Mouse (Mus musculus) kidney, postnatal 0 days (tissue): Measurements from ENCODE around the gene Gsn. TPM values are rescaled to one million over a fixed set of nuclear protein-coding genes. Genes with fewer than 3 reads are reported as not detected.

Source experiments
- ATAC-seq: fragments of 200-750 bp; cut with Nextera tagmentation; replicated peaks from 2 replicates; pipeline ENCODE4 v1.8.0; 2017; ENCODE audit warnings: low read depth, moderate number of reproducible peaks, moderate TSS enrichment, moderate library complexity; ENCODE audit not compliant: low FRiP score
- DNase-seq: peaks from one replicate; pipeline ENCODE4 v3.0.0-alpha.2; 2016; ENCODE audit warnings: low spot score
- H3K27ac ChIP-seq: fragments of 300-500 bp; sonication (generic); 2 replicates; pipeline ENCODE4 v1.5.1; 2014; ENCODE audit warnings: mild to moderate bottlenecking
- H3K27me3 ChIP-seq: fragments of 300-500 bp; sonication (generic); 2 replicates; pipeline ENCODE4 v1.6.1; 2014; ENCODE audit warnings: low read length, mixed read lengths; ENCODE audit not compliant: insufficient read depth
- H3K36me3 ChIP-seq: fragments of 300-500 bp; sonication (generic); 2 replicates; pipeline ENCODE4 v1.6.1; 2014; ENCODE audit warnings: low read length, mixed read lengths; ENCODE audit not compliant: insufficient read depth
- H3K4me1 ChIP-seq: fragments of 300-500 bp; sonication (generic); replicated peaks from 2 replicates; pipeline ENCODE4 v1.6.1; 2014; ENCODE audit warnings: antibody characterized with exemption, low read length, mixed read lengths; ENCODE audit not compliant: insufficient read depth
- H3K4me2 ChIP-seq: fragments of 300-500 bp; sonication (generic); 2 replicates; pipeline ENCODE4 v1.6.1; 2014; ENCODE audit warnings: mild to moderate bottlenecking, low read length, moderate library complexity, mixed read lengths
- H3K4me3 ChIP-seq: fragments of 300-500 bp; sonication (generic); replicated peaks from 2 replicates; pipeline ENCODE4 v1.5.1; 2014; ENCODE audit warnings: low read depth, low read length
- H3K9ac ChIP-seq: fragments of 300-500 bp; sonication (generic); 2 replicates; pipeline ENCODE4 v1.6.1; 2014; ENCODE audit warnings: low read depth, low read length
- H3K9me3 ChIP-seq: fragments of 300-500 bp; sonication (generic); replicated peaks from 2 replicates; pipeline ENCODE4 v1.6.1; 2016; ENCODE audit warnings: low read length, inconsistent platforms, mixed read lengths
- CTCF ChIP-seq: IDR thresholded peaks from 2 replicates; pipeline ENCODE4 v1.5.1; 2016; ENCODE audit warnings: antibody characterized with exemption, low read depth, mild to moderate bottlenecking, moderate library complexity
- WGBS: fragments of 180-500 bp; shearing (Covaris S2); extraction: QIAGEN DNeasy Blood & Tissue Kit; methylation state at CpG from one replicate; pipeline ENCODE4 v1.1.7; 2014; 5-methylcytosine and 5-hydroxymethylcytosine counted together
- polyA plus RNA-seq: library from polyadenylated mRNA; unstranded; fragments of >200 nt; fragmentation: Nextera tagmentation; extraction: Ambion mirVana; gene quantifications from 2 replicates; pipeline ENCODE4 v1.2.1, GENCODE M21; 2015

Gsn gene
- polyA plus RNA-seq, 1 experiment from 2014 or later, result 159 TPM

DNA sequence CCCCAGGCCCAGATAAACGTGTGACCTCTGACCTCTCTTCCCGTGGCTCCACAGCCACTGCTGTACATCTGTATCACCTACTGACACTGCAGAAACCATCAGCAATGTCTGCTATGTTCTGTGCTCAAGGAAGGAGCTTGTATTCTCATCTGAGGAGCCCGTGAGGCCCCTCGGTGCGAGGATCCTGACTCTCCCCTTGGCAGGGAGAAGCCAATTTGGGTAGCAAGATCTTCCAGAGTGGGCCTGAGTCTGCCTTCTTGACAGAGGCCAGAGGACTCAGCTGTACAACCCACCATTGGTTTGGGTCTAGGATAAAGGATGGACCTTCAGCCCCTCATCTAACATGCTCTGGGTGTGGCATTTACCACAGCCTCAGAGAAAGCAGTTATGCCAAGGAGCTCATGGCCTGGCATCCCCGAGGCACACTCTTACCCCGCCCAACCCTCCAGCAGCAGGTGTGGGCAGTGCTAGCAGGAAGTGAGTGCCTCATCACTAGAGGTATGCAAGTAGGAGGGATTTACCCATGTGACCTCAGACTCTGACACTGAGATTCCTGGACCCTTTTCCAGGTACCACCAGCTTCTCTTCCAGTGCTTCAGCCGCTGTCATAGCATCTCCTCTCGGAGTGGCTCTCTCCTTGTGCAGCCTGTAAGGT, 10.2 kb downstream of the Gsn start:
- WGBS, result 74% methylated on average over 9 of the region's 9 CpGs
- no peak overlapping the region; the same call in 1 of the 2 replicates for H3K27ac ChIP-seq
- H3K4me1 ChIP-seq, result peaks cover 16% of the 10 kb centered on the region; the same call in 1 of the 2 replicates
- H3K27me3 ChIP-seq, result no peaks in the 10 kb centered on the region
- no peaks in the 10 kb centered on the region for H3K9me3 ChIP-seq
- no peak overlapping the region for H3K9ac ChIP-seq
- TF ChIP-seq CTCF, result no peak
- no peaks in the 10 kb centered on the region for H3K36me3 ChIP-seq
- no peak overlapping the region for H3K4me3 ChIP-seq
- H3K4me2 ChIP-seq, result no peak overlapping the region
- DNase-seq (no peak), ATAC-seq (no peak)

DNA sequence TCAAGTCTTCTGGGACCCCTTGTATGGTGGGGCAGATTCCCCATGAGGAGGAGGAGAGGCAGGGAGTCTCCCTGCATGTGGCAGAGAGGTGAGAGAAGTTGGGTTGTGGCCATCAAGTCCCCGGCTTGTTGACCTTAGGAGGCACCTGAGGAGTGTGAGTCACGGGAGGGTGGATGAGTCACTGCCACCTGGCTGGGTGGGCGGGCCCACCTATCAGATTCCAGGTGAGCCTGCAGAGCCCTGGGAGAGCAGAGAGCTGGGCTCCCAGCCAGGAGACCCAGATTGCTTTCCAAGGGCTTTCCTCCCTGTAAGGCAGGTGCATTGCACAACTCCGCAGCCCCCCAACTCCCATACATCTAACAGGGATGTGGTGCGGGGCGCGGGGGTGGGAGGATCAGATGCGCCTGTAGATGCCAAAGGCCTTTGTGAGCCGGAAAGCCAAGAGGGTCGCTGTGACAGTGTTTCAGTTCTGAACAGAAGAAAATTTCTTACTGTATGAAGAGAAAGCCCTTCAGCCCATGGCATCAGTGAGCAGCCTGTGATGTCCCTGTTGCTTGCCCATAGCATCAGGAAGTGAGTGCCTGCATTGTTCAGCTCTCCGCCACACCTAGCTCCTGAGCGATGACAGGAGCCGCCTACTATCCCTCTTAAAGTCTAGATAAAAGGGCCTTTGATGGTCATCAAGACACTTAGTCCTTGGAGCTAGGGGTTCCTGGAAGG, 11.1 kb downstream of the Gsn start:
- no peak for TF ChIP-seq CTCF
- Histone ChIP-seq H3K4me2 (no peak overlapping the region), H3K4me3 (no peak overlapping the region), H3K27me3 (no peaks in the 10 kb centered on the region), H3K9ac (no peak overlapping the region), H3K36me3 (no peaks in the 10 kb centered on the region), H3K27ac (peak overlapping the region; percentile 47), H3K4me1 (peaks cover 16% of the 10 kb centered on the region; the same call in 1 of the 2 replicates), H3K9me3 (no peaks in the 10 kb centered on the region)
- DNase-seq (no peak), ATAC-seq (no peak; the same call in 1 of the 2 replicates)
- WGBS, result 67% methylated on average over 13 of the region's 13 CpGs

DNA sequence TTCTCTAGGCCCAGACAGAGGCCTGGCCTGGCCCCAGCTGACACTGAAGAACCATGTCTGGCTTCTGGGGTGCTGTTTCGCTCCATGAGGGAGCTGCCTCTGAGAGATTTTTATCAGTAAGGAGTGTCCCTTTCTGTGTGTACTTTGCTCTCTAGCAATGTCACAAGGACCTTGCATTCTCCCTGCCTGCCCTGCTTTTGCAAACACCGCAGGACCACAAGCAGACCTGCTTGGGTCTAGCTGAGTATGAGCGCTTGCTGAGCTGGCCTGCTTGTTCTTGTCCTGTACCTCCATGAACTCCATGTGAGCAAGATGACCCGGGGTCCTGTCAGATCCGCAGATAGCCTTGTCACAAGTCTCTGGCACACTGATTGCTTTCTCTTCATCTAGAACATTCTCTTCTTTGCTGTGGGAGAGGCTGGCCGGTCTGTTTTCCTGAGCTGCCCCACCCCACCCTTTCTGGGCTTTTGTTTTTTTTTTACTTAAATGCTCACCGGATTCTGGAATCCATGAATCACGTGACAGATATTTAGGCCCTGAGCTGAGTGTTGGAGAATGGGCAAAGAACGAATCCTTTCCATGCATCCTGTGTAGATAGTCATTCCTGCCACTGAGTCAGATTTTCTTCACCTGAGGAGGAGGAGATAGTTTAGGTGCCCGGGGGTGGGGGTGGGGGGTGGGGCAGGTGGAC, 11.8 kb downstream of the Gsn start:
- no peak for TF ChIP-seq CTCF
- H3K9ac ChIP-seq, result no peak overlapping the region
- no peak for DNase-seq
- ATAC-seq, result no peak
- H3K4me1 ChIP-seq, result peaks cover 16% of the 10 kb centered on the region
- H3K36me3 ChIP-seq, result no peaks in the 10 kb centered on the region
- H3K4me3 ChIP-seq, result no peak overlapping the region
- H3K4me2 ChIP-seq, result no peak overlapping the region
- H3K27ac ChIP-seq, result peak overlapping the region; percentile 51
- H3K9me3 ChIP-seq, result no peaks in the 10 kb centered on the region
- no peaks in the 10 kb centered on the region for H3K27me3 ChIP-seq
- WGBS, result 63% methylated on average over 10 of the region's 10 CpGs

DNA sequence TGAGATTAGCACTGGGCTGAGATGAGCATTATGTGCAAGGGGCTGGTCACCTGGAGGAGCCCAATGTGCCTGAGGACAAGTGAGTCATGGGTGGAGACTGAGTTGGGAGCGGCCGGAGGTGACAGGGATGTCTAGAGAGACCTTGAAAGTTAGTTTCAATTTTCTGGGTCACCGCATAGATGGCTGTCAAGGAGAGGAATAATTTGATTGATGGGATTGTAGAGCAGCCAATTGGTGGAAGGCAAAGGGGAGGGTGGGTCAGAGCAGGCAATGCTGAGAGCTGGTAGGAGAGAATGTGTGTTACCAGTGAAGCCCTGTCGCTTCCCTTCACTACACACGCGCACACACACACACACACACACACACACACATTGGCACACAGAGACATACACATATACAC, 13.0 kb downstream of the Gsn start:
- no peak overlapping the region for H3K9ac ChIP-seq
- WGBS, result 67% methylated on average over 6 of the region's 6 CpGs
- no peaks in the 10 kb centered on the region for H3K36me3 ChIP-seq
- H3K4me1 ChIP-seq, result peaks cover 26% of the 10 kb centered on the region
- H3K9me3 ChIP-seq, result no peaks in the 10 kb centered on the region
- H3K27me3 ChIP-seq, result no peaks in the 10 kb centered on the region
- H3K4me3 ChIP-seq, result no peak overlapping the region
- no peak overlapping the region for H3K4me2 ChIP-seq
- ATAC-seq (no peak), DNase-seq (no peak)
- 0 out of 2 replicates have a peak overlapping the region, but pooled peaks have one; percentile 51 for H3K27ac ChIP-seq
- no peak for TF ChIP-seq CTCF

DNA sequence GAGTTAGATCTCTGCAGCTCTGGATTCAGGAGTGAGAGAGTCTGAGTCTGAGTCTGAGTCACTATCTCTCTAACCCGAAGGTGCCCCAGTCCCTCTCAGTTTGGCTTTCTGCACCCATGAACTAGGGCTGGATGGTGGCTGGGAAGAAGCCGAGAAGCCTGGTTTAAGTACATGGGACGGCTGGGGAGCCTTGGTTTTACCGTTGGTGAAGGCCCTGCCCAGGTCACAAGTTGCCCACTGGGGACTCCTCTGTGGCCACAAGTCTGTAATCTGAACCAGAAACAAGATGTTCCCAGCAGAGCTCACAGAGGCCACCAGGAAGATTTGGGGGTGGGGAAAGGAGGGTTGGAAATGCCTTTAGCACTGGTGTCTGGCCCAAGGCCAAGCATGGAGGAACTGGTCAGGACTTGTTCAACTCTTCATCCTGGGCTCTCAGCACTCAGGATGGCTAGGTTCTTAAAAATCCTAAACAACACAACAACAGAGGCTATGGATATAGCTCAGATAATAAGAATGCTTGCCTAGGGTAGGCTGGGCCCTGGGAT, 13.6 kb downstream of the Gsn start:
- Histone ChIP-seq H3K4me2 (no peak overlapping the region), H3K9me3 (no peaks in the 10 kb centered on the region), H3K4me1 (peaks cover 26% of the 10 kb centered on the region), H3K4me3 (no peak overlapping the region), H3K27me3 (no peaks in the 10 kb centered on the region), H3K27ac (peak overlapping the region; percentile 15; the same call in 1 of the 2 replicates), H3K36me3 (no peaks in the 10 kb centered on the region), H3K9ac (no peak overlapping the region)
- no peak for DNase-seq
- 63% methylated on average over 4 of the region's 4 CpGs for WGBS
- ATAC-seq, result no peak
- TF ChIP-seq CTCF, result no peak

DNA sequence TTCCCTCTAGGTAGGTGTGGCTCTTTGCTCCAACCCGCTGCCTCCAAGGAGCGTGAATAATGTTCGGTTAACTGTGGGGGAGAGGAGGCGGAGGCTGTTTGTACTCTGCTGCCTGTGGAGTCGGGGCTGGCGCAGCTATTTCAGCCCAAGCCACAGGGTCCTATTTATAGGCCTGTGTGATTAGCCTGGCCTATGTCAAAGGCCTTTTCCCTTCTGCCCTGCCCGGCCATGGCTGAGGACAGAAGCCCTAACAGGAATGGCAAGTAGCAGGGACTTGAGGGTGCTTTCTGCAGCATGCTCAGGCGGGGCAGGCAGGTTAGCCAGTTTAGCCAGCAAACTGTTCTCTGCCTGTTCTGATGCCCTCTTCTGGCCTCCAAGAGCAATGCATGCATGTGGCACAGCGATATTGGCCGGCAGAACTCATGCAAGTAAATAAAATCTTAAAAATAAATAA, 14.4 kb downstream of the Gsn start:
- peaks cover 26% of the 10 kb centered on the region for H3K4me1 ChIP-seq
- H3K4me2 ChIP-seq, result peak overlapping the region; percentile 33; the same call in 1 of the 2 replicates
- peak; percentile 26 for ATAC-seq
- H3K4me3 ChIP-seq, result no peak overlapping the region
- WGBS, result 8% methylated on average over 10 of the region's 10 CpGs
- peak overlapping the region; percentile 79 for H3K27ac ChIP-seq
- H3K27me3 ChIP-seq, result no peaks in the 10 kb centered on the region
- peak; percentile 85 for DNase-seq
- TF ChIP-seq CTCF, result peak; percentile 84
- H3K9me3 ChIP-seq, result no peaks in the 10 kb centered on the region
- no peaks in the 10 kb centered on the region for H3K36me3 ChIP-seq
- H3K9ac ChIP-seq, result no peak overlapping the region
